15 mouse cellular contexts compared by ENCODE assay signal in the genomic region with DNA sequence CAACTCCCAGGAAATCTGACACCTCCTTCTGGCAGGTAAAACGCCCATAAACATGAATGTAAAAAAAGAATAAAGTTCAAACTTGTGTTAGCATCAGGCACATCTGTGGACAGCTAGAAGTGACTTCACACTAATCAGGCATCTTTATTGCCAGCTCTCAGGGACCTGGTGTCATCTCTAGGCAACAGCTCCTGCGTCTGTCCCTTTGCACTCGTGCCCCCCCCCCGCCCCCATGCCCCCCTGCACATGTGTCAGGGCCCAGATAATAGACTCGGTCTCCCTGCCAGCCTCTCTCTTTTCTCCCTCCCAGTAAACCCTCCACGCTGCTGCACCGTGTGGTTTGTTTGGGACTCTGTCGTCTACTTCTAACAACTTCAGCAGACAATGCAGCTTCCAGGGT. TPM values are rescaled to one million over a fixed set of nuclear protein-coding genes. Genes with fewer than 3 reads are reported as not detected.
DNase-seq lines count a peak whose midpoint lies in the region; ATAC-seq lines count a peak whose summit lies in the region.
"Had no signal": no experiment of that assay in that cellular context is flagged by ENCODE, and none has a peak within 500 bp of the region (broad histone marks: within the 10 kb centered on the region; RNA-seq: fewer than 3 reads in every experiment).

No protein-coding gene starts in this region.

- H3K27ac ChIP-seq in liver, embryonic 12.5 days, result peak overlapping the region; percentile 76

- H3K4me1 ChIP-seq in liver, embryonic 12.5 days, result peaks cover 15% of the 10 kb centered on the region

- 0 out of 2 replicates have a peak overlapping the region, but pooled peaks have one; percentile 10 for H3K9ac ChIP-seq in liver, embryonic 12.5 days

- H3K9me3 ChIP-seq in liver, embryonic 12.5 days (replicated peaks), result no peaks in the 10 kb centered on the region

- peak overlapping the region; percentile 15 for H3K4me3 ChIP-seq in liver, embryonic 12.5 days

- H3K36me3 ChIP-seq in liver, embryonic 12.5 days, result peaks cover 75% of the 10 kb centered on the region

- H3K4me2 ChIP-seq in liver, embryonic 12.5 days, result peak overlapping the region; percentile 52

- ATAC-seq in liver, embryonic 12.5 days, result peak; percentile 94
- ATAC-seq: CD4-positive, CD25-positive, alpha-beta regulatory T cell, adult 4 months; inflammation-experienced regulatory T-cells, adult 6 months; Patski had no signal

- peak; percentile 18 for DNase-seq in heart, postnatal 4 days
- DNase-seq in heart, postnatal 14 days, result no peak
- DNase-seq in ES-CJ7 (ENCODE audit: low read depth, low spot score), result peak; percentile 61
- DNase-seq in R1 (ENCODE audit: low read depth, low spot score), result peak; percentile 84
- no peak for DNase-seq in urinary bladder, postnatal 4 days (ENCODE audit: low spot score in 2 of 2)
- DNase-seq in layer of hippocampus, adult 18-20 months (ENCODE audit: low spot score in 2 of 2), result no peak
- DNase-seq: adrenal gland, adult 8-10 months; cerebellum, adult 11-12 months; lung, adult 18-20 months; right cerebral cortex, postnatal 14 days; thymus, postnatal 4 days had no signal

- intact Hi-C loops in heart, postnatal 14 days (cut with DNase I), result no loop called here

- H3K27me3 ChIP-seq in liver, embryonic 12.5 days (replicated peaks), result no peaks in the 10 kb centered on the region
- H3K27me3 ChIP-seq: Patski had no signal

- 21% methylated on average over 8 of the region's 8 CpGs for WGBS in liver, embryonic 12.5 days (ENCODE audit: insufficient replicate concordance)

RNA-seq across cellular contexts. Expression of gene Pus7, which starts 12.4 kb away (rescaled TPM):
- 10 to 100 TPM; 17.2 to 17.9 TPM for total RNA-seq in heart, postnatal 4 days (2021)
- total RNA-seq in heart, postnatal 14 days (2021), result 10 to 100 TPM; 10.1 to 10.7 TPM
- 35.6 and 37.6 TPM in 2 replicates for polyA plus RNA-seq in liver, embryonic 12.5 days (2016; fragmentation: Nextera tagmentation; extraction: Ambion mirVana)
- 10 to 100 TPM; 16.3 to 17.3 TPM for total RNA-seq in layer of hippocampus, adult 18-20 months (2021)

RNA-seq across cellular contexts. Expression of gene Rint1, which starts 16.4 kb away (rescaled TPM):
- 10 to 100 TPM; 19.0 to 21.7 TPM for total RNA-seq in heart, postnatal 4 days (2021)
- total RNA-seq in heart, postnatal 14 days (2021), result 10 to 100 TPM; 13.3 to 14.6 TPM
- polyA plus RNA-seq in liver, embryonic 12.5 days (2016; fragmentation: Nextera tagmentation; extraction: Ambion mirVana), result 35.5 and 35.9 TPM in 2 replicates
- total RNA-seq in layer of hippocampus, adult 18-20 months (2021), result 10 to 100 TPM; 20.6 to 21.2 TPM

Comparison
In these comparisons a context has a peak if more than half of its experiments do, and no peak if none do; other contexts are left out.
1. DNase-seq: peak in heart, postnatal 4 days (single experiment), ES-CJ7 (single experiment) and R1 (single experiment); none in heart, postnatal 14 days (0 of 2), urinary bladder, postnatal 4 days (0 of 2) and layer of hippocampus, adult 18-20 months (0 of 2).